Mouse (Mus musculus) heart, postnatal 0 days (tissue): ENCODE data around the gene Nsl1.

Experiments used
- CTCF ChIP-seq: IDR thresholded peaks from 2 replicates; pipeline ENCODE4 v1.5.1; 2016; ENCODE audit warnings: antibody characterized with exemption, control low read depth, low read depth
- EP300 ChIP-seq: IDR thresholded peaks from 2 replicates; pipeline ENCODE4 v1.6.1; 2016; ENCODE audit warnings: antibody characterized with exemption, low read depth

- TF ChIP-seq CTCF (no peak), EP300 (no peak)
Observed at GRCm38 (mm10) chr1:191123696-191124095, 60.9 kb downstream of the Nsl1 start.
